Mouse (Mus musculus) T-helper 17 cell (primary cell): ENCODE measurements around the gene Apba3.

Source experiments
- in situ Hi-C, 2 experiments: fragments of 300-600 bp; cut with MboI, MseI; formaldehyde crosslinking; loops; 1 replicate in 1 of 2; 2 replicates in 1 of 2; pipeline ENCODE4 v1.15.1; 2025; ENCODE audit warnings: high pct_unique_total_duplicates in 2 of 2

Apba3 gene

GRCm38 (mm10) chr10:81303761-81304160 is 37.0 kb downstream of the Apba3 start:
- in situ Hi-C loops = loop anchor here in 1 of 2 experiments (5.0 kb wide), 1 partner anchor 44 kb away; no protein-coding TSS in a partner anchor

GRCm38 (mm10) chr10:81304597-81305238 is 38.0 kb downstream of the Apba3 start:
- in situ Hi-C loops = loop anchor here in 1 of 2 experiments (5.0 kb wide), 1 partner anchor 43 kb away; no protein-coding TSS in a partner anchor

DNA sequence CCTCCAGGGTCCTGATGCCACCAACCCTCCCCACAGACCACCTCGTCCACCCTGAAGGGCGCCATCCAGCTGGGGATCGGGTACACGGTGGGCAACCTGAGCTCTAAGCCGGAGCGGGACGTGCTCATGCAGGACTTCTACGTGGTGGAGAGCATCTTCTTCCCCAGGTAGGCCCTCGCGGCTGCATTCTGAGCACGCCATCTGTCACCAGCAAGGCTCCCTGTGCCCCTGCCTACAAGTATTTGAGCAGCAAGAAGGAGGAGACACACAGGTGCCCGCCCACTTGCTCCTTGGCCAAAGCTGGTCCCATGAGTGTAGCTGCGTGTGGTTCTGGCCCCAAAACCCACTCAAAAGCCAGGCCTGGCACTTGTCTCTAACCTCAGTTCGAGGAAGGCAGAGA is 38.9 kb downstream of the Apba3 start:
- in situ Hi-C loops = no loop called here

GRCm38 (mm10) chr10:81306173-81306668 is 39.5 kb downstream of the Apba3 start:
- in situ Hi-C loops = no loop called here

- in situ Hi-C loops = no loop called here
Observed at GRCm38 (mm10) chr10:81306837-81307682, 40.3 kb downstream of the Apba3 start.

DNA sequence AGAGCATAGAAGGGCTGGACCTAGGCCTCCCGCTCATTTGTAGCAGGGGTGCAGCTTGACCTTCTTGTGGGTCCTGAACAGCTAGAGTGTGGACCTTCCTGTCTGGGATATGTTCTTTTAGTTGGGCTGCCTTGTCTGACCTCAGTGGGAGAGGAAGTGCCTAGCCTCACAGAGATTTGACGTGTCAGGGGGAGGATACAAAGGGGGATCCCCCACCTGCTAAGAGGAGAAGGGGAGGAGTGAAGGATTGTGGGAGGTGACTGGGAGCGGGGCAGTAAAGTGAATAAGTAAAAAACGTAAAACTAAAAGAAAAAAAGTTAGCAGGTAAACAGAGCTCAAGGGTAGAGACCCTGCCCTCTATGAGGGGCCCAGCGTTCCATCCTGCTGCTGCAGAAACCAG is 42.8 kb downstream of the Apba3 start:
- in situ Hi-C loops = no loop called here

DNA sequence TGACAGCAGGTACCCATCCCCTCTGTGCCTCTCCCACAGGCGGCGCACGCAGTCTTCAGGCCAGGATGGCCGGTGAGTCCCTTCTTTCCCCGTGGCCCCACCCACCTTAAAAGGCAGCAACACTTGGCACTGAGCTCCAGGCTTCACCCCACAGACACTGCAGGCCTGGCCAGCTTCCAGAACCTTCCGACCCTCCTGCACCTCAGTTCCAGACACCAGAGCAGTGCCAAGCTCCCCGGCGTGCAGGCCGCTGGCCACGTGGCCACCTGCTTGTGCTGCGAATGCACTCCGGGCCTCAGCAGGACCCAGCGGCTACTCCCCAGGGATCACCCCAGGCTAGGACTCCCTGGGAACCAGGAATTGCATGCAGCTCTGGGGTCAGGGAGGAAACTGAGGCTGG is 46.8 kb downstream of the Apba3 start:
- in situ Hi-C loops = no loop called here

DNA sequence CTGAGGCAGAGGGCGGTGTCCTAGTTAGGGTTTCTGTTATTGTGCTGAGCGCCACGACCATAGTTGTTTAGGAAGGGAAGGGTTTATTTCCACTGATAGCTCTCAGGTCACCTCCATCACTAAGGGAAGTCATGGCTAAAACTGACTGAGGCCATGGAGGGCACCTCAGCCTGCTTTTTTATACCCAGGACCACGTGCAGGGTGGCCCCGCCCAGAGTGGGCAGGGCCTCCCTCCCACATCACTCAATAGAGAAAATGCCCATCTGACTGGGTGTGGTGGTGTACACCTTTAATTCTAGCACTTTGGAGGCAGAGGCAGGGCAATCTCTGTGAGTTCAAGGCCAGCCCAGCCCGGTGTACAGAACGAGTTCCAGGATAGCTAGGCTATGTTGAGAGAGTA is 47.4 kb downstream of the Apba3 start:
- in situ Hi-C loops = no loop called here

DNA sequence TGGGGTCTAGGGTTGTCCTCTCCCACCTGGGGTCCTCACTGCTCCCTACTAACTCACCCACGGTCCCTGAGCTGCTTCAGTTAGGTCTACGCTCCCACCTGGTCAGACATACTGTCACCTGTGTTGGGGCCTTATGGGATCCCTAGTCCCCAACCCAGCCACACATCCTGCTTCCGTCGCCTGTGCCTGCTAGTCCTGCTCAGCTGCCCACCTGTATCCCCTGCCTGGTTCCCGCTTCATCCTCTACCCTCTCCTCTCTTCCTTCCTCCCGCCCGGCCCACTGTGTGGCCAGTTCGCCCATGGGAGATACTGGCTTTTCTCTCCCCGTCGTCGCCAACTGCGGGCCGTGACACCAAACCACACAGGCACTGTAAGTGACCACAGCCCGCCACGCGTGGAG is 48.8 kb downstream of the Apba3 start:
- in situ Hi-C loops = no loop called here

- in situ Hi-C loops = no loop called here
Observed at GRCm38 (mm10) chr10:81316338-81317060, 49.7 kb downstream of the Apba3 start.

- in situ Hi-C loops = no loop called here
Observed at GRCm38 (mm10) chr10:81317273-81317672, 50.5 kb downstream of the Apba3 start.

- in situ Hi-C loops = no loop called here
Observed at GRCm38 (mm10) chr10:81318589-81319329, 52.0 kb downstream of the Apba3 start.

DNA sequence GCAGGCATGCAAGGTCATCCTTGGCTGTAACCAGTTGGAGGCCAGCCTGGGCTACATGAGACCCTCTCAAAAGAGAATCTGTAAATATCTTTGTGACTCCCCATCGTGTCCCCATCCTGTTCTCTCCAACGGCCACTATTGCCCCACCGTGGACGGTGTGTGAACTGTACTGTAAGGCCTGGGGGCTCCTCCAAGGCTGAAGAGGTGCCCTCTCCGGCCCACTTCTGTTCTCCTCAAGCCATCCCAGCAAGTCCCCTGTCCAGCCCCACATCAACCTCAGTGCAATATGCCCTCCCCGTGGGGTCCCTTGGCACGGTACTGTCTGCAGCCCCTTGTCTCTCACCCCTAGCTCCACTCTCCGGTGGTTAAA is 52.6 kb downstream of the Apba3 start:
- in situ Hi-C loops = no loop called here

DNA sequence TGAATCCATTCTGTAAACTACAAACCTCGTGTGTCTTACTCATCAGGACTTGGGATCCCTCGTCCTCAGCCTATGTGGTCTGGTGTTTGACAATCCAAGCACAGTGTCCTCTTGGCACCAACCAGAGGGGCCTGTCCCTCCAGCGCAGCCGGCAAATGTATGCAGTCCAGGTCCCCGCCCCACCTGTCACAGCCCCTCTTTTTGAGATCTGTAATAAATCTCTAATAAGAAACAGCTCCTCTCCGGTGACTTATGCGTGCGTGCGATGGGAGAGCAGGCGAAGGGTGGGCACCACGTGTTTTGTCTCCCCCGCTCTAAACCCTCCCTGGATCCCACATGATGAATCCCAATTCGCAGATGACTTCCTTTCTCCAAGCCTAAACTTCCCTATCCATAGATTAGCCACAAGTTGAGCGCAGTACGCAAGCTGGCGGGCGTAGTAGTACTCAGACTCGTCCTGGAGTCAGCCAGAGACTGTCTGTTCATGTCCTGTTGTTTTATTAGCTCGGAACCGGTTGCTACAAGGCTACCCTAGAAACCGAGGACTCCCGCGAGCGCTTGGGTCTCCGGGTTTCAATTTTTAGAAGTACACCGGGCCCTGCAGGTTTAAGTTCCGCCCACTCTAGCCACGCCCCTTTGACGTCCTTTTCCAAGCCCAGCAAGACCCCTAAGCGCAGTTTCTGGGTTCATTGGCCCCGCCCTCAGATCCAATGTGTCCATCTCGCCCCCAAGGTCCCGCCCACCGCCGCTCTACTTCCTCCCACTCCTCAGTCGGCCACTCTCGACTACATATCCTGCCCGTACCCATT is 53.2 kb downstream of the Apba3 start:
- in situ Hi-C loops = loop anchor here in 1 of 2 experiments (5.0 kb wide), 1 partner anchor 33 kb away; no protein-coding TSS in a partner anchor

GRCm38 (mm10) chr10:81320550-81321347 is 54.0 kb downstream of the Apba3 start, which contains the start of gene Cactin:
Cactin (plus strand) TSS chr10:81321103.
- in situ Hi-C loops = loop anchor here in 1 of 2 experiments (5.0 kb wide), 1 partner anchor 33 kb away; no protein-coding TSS in a partner anchor

- in situ Hi-C loops = loop anchor here in 1 of 2 experiments (5.0 kb wide), 1 partner anchor 34 kb away; no protein-coding TSS in a partner anchor
Observed at GRCm38 (mm10) chr10:81321436-81321835, 54.7 kb downstream of the Apba3 start.

- in situ Hi-C loops = loop anchor here in 1 of 2 experiments (5.0 kb wide), 1 partner anchor 35 kb away; no protein-coding TSS in a partner anchor
Observed at GRCm38 (mm10) chr10:81322444-81322843, 55.7 kb downstream of the Apba3 start.
